Mouse (Mus musculus) right cerebral cortex, adult 2 months (tissue): ENCODE data around the gene Tbc1d9b.
"Not testable (repeated sequence)": the region's sequence is repeated elsewhere in the genome, so short reads cannot be mapped to it uniquely, and the experiment has no call there.

Source experiments
- DNase-seq, 2 experiments: peaks; one replicate each; pipeline ENCODE4 v3.0.0; 2021 to 2022; ENCODE audit warnings: low spot score in 2 of 2

Tbc1d9b gene

DNA sequence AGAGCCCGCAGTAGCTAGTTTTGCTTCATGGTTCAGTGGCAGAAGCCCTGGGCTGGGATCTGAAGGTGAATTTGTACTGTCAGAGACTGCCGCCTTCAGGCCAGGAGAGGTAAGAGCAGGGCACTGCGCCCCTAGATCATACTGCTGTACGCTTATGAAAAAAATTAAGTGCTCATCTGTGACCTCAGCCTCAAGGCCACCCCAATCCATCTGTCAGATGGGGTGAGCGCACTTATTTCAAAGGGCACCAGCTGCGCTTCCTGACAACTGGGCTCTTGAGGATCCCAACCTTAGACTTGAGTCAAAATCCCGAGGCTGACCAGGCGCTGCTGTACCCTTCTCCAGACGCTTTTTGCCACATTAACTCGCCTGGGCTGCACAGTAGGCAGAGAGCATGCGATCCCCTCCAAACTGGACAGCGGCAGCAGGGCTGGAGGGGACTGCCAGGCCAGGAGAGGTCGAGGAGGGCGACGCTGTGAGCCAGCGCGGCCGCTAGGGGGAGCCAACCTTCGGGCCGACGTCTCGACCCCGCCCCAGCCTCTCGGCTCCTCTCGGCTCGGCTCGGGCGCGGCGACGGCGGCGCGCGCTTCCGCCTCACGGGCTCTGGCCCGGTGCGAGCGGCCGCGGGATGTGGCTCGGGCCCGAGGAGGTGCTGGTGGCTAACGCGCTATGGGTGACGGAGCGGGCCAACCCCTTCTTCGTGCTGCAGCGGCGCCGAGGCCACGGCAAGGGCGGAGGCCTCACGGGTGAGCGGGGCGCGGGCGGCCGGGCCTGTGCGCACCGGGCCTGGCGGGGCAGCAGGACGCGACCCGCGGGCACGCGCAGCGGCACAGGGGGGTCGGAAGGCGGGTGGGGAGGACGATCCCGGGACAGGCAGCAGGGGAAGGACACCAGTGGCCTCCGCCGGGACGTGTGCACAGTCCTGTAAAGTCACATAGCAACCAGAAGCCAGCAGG, at the start of gene Tbc1d9b:
Gene Tbc1d9b (plus strand): TSS at position 586 of the 956 bp plus-strand sequence.
- DNase-seq = peak; percentile 89 to 92

DNA sequence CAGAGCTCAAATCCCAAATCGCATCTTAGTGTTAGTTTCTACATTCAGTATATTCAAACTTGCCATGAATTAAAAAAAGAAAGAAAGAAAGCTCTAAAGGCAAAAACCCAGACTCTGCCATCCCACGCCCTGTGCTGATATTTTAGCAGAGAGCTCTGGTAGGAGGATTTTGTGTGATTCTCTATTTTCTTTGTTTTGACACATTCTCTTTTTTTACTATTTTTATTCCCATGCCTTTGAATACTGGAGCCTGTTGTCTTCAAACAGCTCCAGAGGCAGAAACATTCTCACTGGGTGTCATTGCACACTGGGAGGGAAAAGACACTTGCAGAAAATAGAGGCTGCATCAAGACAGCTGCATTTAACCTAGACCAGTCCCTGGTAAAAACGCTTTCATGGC, 45.0 kb upstream of the Tbc1d9b start:
- peak; percentile 53 to 57 for DNase-seq

DNA sequence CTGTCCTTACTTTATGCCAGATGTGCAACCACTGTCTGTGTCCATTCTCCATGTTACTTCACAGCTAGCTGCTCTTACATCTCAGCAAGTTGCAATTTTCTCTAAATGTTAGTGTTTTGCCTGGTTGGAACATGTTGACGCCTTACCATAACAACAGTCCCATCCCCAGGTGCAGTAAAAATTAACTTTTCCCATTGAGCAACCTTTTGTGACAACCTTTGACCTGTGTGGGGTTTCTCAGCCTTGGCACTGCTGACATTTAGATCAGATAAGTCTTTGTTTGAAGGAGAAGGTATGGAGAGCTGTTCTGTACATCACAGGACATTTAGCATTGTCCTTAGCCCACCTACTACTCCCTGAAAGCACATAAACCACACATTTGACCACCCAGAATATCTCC, 41.4 kb upstream of the Tbc1d9b start:
- DNase-seq = no peak

DNA sequence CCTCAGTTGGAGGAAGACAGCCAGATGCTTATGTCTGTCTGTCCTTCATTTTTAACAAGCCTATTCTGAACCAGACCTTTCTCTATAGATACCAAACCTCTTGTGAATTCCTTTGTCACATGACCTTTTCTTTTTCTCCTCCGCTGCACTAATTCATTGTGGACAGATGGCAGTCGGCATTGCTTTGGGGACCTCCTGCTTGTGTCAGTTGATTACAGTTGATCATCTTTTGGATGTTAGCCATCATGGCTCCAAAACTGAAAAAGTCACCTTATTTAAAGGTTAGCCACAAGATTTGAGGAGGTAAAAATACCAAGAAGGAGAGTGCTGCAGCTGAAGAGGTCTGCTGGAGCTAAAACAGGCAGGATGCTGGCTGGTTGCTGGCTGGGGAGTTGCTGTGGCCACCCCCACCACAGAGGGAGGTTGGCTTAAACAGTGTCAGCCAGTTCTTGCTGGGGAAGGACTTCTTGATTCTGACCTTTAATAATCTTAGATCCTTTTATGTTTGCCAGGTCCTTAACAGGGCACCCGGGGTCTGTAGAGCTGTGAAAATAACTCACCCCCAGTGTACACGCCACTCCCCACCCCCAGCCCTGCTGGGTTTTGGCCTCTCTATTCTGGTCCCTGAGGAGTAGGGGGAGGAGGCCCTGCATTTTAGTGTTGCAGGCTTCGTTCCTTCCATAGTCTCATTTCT, 40.1 kb upstream of the Tbc1d9b start:
- DNase-seq = no peak

DNA sequence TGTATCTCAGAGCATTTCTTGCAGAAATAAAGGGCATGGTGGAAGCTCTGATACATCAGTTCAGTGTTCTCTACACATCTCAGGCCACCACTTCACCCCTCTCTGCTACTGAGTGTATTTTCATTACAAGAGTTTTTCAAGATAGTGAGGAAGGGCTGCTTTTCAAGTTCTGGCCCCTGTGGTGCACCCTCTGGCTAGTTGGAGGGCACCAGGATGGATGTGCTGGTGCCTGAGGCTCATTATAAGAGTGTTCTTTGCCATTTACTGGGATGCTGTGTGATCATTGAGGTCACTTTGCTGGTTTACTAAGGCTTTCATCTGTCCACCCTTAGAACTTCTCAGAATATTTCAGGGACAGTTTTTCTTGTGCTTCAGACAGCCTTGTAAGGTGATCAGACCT, 39.5 kb upstream of the Tbc1d9b start:
- DNase-seq = no peak

DNA sequence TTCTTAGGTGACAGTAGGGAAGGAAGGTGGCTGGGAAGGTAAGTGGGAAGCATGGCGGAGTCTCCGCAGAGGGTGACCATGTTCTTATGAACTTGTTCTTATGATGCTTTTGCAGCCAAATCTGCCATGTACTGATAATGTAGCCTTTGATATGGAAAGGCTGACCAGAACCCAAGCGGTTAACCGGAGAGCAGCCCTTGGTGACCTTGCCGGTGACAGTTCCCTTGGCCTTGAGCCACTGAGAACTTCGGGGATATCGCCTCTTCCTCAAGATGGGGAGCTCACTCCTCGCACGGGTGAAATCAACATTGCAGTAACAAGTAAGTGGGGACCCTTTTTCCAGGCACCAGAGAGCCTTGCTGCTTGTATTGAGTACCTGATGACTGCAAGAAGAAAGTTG, 35.5 kb upstream of the Tbc1d9b start:
- DNase-seq = no peak

DNA sequence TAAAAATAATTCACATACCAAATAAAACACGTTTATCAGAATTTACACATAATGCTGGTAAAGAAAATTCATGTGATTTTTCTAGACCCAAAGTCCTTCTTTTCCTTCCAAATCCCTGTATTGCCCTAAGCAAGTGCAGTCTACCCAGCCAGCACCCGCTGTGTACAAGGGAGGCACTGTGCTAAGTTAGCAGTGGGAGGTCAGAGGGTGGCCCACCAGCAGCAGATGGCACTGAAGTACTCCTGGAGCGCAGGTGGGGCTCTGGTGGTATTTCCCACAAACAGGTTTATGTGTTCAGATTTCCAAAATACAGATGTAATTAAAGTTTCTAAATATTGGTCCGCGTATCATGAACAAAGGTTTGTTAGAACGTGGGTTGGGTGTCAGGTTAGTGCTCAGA, 34.1 kb upstream of the Tbc1d9b start:
- DNase-seq = no peak

DNA sequence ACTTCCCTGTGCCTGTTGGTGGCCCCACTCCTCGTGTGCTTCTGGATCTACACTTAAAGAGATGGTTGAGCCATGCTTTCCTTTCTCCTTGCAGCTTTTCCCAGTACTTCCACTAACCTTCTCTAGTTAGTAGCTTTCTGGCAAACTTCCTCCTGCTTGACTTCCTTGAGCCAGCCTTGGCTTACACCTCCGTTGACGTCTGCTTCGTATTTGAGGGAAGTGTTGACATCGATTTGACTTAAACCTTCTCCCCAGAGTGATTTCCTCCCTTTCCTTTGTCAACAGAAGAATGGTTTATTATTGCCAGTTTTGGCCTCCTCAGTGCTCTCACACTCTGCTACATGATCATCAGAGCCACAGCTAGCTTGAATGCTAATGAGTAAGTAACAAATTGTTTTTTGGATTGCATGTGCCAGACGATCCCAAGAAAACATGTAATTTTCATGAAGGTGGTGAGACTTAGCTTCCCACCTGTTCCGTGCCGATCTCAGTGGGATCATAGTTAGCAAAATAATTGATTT, 32.2 kb upstream of the Tbc1d9b start:
- no peak for DNase-seq

DNA sequence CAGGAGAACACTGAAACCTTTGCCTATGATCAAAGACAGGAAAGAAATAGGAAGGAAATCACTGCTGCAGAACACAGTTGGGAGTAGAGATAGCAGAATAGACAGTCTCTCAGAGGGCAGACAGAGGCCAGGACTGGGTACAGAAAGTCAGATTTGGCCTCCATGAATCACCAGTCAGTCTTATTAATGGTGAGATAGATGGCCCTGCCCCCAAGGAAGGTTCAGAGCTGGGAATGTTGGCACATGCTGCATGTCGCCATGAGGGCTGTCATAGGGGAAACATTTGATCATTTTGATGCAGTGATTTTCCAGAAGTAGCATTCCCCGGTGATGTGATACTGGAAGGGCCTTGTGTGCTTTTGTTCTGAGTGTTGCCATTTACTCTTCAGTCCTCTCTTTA, 31.5 kb upstream of the Tbc1d9b start:
- no peak for DNase-seq

DNA sequence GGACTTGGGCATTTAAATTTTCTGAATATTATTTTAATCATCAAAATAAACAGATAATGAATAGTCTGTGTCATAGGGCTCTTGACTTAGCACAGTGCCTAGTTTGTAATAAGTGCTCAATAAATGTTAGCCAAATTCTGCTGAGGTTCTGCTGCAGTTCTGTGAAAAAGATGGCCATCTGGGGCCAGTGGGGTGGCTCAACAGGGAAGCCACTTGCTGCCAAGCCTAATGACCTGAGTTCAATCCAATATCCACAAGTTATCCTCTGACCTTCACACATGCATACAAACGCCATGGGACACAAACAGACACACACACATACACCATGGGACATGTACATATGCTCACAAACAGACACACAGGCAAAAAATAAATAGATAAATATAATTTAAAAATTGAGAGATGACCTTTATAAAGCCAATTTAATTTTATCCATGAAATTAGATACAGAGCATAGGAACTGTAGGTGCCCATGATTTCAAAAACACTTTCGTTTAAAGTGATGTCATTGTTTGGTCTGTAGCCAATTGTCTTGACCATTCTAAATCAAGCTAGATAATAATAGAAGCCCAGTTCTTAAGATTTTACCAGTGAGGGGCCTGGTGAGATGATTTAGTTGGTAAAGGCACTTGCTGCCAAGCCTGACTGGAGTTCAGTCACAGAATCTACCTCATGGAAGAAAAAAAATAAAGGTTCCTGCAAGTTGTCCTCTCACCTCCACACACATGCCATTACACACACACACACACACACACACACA, 30.5 kb upstream of the Tbc1d9b start:
- DNase-seq = no peak

DNA sequence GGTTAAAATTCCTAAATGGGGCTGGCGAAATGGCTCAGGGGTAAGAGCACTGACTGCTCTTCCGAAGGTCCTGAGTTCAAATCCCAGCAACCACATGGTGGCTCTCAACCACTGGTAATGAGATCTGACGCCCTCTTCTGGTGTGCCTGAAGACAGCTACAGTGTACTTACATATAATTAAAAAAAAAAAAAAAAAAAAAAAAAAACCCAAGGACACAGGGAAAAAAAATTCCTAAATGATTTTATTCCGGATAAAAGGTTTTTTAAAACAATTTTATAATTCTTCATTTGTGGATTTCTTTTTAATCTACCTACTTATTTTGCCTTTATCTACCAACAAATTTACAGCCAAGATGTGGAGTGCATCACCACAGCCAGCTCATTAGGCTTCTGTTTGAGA, 29.2 kb upstream of the Tbc1d9b start:
- not testable (repeated sequence) for DNase-seq

DNA sequence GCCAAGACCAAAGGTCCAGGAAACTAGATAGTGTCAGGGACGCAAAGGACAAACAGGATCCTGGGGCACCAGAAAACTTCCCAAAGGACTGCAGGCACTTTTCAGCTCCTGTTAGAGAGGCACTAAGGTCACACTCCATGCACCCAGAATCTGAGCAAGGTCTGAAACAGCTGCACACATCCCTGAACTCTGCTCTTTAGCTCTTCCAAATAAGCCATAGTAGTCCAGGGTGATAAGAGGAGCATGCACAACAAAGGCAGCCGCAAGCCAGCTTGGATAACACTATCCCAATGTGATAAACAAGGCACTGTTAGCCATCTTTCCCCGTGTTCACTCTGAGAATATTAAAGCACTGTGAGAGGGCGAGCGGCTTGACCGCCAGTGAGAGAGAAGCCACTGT, 27.2 kb upstream of the Tbc1d9b start:
- no peak for DNase-seq

DNA sequence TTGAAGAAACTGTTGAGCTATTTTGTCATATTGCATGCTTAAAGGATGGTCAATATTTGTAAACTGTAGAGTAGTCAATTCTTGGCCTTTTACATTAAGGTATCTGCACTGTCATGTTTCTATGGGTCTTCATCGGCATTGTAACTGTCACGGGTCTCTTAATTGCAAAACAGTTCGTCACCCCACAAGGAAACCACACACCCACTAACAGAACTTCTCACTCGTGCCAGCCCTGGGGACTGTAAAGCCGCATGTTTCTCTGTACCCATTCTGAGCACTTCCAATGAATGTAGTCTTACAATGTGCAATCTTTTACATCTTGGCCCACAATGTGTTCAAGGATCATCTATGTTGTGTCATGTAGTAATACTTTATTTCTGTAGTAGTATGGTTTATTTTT, 26.0 kb upstream of the Tbc1d9b start:
- DNase-seq = no peak

DNA sequence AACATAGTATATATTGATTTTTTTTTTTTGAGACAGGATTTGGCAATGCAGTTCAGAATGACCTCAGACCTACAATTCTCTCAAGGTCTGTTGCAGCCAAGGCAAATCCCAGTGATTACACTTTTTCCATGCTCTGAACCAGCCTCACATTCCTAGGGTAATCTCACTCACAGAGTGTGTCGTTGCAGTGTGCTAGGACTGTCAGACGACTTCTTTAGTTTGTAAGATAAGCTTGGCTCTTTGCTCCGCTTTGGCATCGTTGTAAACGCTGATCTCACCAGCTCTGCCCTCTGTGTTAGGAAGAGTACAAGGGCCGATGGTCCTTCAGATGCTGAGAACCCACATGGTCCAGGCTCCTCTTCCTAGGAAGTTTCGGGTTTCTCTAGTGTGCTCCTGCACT, 25.2 kb upstream of the Tbc1d9b start:
- DNase-seq = no peak

DNA sequence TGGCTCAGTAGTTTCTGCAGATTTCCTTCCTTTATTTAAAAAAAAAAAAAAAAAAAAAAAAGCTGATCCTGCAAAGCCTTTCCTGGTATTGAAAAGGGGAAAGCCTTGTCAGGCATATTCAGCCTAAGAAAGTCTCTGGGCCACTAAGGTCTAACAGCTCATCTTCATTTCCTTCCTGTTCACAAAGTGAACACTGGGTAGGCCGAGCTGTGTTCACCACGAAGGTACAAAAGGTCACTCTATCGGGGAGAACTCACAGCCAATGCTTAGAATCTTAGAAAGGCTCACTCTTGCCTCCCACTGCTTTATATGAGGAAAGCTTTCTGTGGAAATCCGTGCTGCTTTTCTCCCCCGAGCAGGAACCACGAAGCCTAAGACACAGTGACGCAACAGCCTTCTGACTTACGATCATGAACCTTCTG, 22.4 kb upstream of the Tbc1d9b start:
- peak in 1 of 2 experiments; percentile 30 for DNase-seq

DNA sequence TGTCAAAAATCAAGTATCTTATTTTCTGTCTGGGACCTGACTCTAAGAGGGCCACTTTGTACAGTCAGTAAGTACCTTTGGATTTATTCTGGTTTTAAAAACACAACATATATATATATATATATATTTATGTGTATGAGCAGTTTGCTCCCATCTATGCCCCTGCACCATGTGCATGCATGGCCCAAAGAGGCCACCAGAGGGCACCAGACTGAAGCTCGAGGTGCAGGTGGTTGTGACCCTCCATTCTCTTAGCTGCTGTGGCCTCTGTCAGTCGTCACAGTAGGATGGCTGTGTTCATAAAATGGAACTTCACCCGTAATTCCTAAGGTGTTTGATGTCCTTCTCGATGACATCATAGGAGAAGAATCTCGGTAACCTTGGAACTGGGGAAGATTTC, 16.9 kb upstream of the Tbc1d9b start:
- DNase-seq = peak; percentile 38 to 50

DNA sequence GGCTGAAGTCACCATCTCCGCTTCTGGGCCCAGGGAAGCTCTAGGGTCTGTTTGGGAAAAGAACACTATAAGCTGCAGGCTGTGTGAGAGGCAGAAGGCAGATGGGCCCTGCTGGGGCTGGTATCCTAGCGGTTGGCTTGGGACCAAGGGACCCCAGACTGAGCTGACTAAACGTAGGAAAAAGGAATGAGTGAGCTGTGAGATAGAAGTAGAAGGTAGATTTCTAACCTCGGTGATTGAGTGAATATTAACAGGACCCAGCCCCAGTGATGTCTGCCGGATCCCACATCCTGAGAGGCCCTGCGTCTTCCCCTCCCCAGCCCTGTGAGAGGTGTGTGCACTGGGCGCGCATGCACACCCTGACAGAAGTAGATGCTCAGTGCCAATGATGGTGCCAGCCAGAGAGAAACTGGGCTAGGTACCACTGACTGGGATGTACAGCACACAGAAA, 8.5 kb upstream of the Tbc1d9b start:
- DNase-seq = no peak

DNA sequence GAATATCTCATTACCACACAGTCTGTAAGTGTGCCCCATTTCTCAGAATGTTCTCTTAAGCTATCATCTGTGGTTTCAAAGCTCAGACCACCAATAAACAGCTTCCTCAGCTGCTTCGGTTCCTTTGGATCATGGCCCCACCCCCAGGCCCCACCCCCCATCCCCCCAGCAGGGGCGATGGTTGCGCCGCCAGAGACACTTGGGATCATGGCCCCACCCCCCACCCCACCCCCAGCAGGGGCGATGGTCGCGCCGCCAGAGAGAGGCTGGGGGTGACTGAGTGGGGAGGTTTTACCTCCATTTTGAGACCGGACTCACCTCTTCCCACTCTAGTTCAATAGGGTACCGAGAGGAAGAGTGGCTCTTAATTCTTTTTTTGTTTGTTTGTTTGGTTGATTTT, 3.4 kb upstream of the Tbc1d9b start:
- DNase-seq = no peak

DNA sequence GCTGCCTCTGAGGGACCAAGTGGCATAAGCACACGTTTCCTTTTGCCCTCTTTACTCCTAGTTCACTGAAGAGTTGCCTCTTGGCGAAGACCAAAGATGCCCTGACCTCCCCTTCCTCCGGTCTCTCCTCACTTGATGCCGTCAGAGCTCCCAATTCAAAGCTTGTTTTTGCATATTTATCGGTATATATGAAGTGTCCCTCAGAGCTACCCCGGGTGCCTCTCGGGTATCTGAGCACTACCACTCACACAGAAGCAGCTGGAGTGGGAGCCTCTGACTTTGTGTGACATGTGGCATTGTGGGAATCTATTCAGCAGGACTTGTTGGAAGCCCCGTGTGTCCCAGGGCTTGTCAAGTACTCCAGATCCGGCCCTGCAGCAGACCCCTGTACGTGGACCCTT, 605 bp downstream of the Tbc1d9b start:
- DNase-seq = peak in 1 of 2 experiments; percentile 16

DNA sequence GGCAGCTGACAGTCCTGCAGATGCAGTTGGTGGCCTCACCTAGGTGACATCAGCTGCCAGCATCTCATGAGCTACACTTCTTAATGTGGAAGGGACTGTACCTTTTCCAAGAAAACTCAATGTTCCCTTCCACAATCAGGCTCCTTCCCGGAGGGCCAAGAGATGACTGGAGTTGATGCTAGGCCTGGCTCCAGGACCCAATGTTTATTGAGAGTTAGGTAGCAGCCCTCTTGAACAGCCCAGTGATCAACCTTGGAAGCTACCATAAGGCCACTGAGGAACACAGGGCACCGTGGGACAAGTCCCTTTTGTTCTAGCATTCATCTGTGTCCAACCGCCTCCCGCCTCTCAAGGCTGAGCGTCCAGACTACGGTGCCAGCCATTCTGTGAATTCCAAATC, 1.1 kb downstream of the Tbc1d9b start:
- no peak for DNase-seq

DNA sequence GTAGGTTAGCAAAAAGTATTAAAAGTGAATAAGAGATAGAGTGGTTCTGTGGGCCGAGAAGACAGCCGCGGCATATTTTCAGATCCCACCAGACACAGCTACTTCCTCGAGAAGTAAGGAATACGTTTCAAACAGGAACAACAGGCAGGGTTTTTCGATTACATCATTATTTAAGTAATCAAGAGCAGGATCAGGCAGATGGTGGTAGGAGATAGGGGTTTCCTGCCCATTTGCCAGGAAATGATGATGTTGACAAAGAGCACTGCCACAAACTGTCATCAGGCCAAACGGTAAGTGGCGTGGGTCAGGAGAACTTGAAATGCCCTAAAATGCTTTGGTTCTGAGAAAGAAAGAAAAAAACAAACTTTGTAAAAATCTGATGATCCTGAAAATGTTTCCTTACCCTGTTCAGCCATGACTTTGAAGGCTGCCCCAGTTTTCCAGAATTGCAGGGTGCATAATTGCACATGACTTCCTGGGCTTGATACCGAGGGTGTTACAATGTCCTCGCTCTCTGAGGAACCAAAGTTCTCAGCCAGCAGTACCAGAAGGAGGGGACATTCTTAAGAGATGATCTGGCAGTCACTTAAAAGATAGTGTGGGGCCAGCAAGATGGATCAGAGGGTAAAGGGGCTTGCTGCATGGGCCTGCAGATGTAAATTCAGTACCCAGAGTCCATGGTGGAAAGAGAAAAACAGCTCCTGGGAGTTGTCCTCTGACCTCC, 3.1 kb downstream of the Tbc1d9b start:
- no peak for DNase-seq
